Mouse (Mus musculus): ENCODE results near the gene Zbtb5.
"Not testable (repeated sequence)": the region's sequence is repeated elsewhere in the genome, so short reads cannot be mapped to it uniquely, and the experiment has no call there.

The Zbtb5 gene

DNA sequence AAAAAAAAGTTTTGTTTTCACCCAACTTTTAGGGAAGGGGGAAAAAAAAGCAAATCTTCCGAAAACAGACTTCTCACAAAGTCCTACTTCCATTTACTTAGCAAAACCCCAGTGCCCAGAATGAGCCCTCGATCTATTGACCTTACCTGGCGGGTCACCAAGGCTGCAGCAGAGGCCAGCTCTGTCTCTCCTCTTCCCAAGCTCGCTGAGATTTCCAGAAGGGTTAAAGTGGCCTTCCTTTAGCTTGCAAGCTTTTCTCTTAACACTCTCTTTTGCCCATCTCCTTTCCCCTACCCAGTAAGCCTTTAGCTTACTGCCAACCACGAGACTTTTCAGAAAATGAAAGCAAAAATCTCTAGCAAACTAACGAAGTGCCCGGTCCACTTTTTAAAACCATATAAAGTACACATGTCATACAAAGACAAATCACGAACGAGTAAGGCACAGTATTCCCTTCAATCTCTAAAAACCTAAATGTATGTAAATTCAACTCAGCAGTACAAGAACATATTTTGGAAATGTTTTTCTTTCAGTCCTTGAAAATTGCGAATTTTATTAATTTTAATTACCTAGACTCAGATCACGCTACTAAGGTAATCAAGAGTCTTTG, 1.3 kb downstream of the Zbtb5 start:
- DNase-seq = no peak

DNA sequence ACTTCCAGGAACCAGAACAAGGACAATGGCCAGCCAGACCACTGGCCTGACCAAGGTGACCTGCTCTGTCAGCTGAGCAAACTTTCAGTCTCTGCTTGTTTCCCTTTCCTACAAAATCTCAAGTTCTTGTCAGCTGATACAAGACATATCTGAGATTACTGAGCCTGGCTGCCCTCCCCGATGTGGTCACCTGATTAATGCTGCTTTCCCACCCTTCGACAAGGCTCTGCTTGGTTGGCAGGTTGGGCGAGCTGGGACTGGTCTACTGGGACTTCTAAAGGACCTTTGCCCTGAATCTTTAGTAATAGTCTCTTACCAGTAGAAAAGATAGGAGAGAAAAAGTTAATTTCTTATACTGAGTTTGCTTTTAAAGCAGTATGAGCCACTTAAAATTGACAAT, 6.8 kb downstream of the Zbtb5 start:
- DNase-seq = no peak

DNA sequence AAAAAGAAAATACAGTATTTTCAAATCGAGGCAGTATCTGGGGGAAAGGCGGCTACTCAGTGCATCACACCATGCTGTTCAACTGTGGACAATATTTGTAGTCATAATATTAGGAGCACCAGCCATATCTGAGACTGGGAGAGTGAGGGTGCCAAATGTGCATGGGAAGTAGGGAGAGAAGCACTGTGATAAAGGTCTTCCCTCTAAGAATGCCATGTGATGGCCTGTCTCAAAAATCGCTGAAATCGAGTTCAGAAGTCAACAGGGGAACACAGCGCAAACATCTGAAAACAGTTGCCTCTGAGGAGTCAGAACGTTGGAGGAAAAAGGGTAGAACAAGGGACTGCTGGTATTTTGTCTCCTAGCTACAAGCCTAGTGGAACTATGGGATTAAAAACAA, 12.2 kb downstream of the Zbtb5 start:
- DNase-seq = no peak

DNA sequence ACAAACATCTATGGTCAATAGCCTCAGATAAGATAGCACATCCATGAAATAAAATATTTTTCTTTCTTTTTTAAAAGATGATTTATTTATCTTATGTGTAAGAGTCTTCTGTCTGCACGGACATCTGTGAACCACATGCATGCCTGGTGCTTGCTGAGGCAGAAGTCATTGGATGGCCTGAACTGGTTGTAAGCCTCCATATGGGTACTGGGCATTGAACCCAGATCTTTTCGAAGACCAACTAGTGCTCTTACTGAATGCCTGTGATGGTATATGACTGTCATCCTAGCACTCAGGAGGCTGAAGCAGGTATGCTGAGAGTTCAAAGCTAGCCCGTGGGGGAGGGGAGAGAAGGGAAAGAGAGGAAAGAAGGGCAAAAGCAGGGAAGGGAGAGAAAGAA, 14.1 kb downstream of the Zbtb5 start:
- DNase-seq = no peak

DNA sequence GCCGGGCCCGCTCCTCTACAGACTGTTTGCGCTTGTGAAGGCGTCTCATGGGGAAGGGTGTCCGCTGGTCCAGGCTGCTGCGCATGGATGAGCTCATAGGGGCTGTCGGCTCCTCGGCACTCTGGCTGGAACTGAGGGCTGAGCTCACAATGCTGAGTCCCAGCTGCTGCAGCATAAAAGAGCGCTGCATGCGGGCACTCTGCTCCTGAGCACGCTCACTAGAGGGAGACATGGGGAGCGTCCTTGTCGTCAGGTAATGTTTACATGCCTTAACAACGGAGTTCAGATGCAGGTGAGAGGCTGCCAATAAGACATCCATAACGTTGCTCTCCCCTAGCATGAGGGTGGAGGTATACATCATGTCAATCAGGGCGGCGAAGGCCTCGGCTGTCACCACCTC, 17.4 kb downstream of the Zbtb5 start:
- no peak for DNase-seq

DNA sequence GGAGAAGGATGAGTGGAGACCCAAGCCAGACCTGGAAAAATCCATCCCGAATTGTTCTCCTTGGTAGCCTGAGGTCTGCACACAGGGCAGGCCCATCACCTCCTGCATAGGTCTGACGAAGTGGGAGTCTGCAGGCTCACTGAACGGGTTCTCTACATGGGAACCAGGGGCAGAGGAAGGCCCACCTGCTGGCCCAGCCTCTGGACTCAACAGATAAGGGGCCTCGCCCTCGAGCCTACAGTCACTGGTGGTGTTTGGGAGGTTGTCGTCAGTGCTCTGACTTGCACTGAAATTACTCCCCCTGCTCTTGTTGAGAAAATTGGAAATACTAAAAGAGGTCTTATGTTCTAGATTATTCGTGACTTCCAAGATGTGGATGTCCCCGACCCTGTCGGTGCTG, 18.4 kb downstream of the Zbtb5 start:
- no peak for DNase-seq

GRCm38 (mm10) chr4:44993179-44993578, 19.0 kb downstream of the Zbtb5 start:
- DNase-seq = not testable (repeated sequence)

GRCm38 (mm10) chr4:44992330-44992729, 19.9 kb downstream of the Zbtb5 start:
- not testable (repeated sequence) for DNase-seq

DNA sequence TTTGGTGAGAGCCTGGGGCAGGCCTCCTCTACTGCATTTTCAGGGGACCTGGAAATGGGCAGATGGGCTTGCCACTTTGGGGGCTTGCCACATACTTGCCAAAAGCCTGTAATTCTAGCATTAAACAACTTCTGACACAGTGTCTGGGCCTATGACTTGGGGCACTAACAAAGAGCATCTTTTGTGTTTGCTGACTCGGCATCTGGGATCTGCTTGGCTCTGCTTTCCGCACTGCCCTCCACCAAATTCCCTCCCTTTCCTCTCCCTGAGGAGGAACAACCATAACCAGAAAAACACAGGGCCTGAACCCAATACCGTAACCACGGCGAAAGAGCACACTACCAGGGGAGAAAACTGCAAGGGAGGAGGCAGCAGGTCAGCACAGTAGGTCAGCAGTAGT, 21.7 kb downstream of the Zbtb5 start:
- DNase-seq = no peak

DNA sequence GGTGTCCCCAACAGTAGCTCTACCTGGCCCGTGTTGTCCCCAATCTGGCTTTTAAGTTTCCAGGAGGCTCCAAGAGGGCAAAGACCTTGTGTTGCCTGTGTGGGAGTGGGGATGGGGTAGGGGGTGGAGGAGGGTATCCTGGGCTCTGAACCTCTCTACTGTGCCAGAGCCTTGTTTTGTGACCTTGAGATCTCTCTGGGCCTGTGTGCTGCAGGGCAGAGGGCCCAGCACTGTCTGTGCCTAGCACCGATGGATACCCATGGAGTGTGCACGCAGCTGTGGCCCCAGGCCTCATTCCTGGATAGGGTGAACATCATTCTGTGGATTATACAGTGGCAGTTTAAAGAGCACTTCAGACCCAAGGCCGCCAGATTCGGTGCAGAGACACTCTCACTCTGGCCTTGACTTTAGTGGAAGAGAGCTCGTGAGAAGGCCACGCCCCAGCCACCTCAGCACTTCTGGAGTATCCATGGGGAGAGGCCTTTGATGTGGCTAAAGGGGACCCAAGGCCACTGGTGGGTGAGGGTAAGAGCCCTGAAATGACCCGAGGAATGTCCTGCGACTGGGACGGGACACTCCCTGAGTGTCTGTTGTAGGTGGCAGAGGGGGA, 29.0 kb downstream of the Zbtb5 start:
- no peak for DNase-seq

- DNase-seq = no peak
Measured at GRCm38 (mm10) chr4:44982440-44983130, 29.6 kb downstream of the Zbtb5 start.

DNA sequence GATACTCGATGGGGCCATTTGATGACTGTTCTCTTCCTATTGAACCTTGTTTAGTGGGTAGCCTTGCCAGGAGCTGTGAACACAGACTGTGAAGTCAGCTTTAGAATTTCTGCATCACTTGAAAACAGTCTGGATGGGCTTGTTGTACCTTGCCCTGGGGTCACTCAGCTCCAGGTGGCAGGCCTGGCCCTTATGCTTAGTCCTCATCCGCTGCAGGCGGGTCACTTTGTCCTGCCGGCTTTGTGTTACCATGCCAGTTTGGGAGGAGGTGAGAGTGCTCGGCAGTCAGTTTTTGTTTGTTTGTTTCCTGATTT, 30.3 kb downstream of the Zbtb5 start:
- DNase-seq = no peak

- peak; percentile 81 to 82 for DNase-seq
Measured at GRCm38 (mm10) chr4:44981280-44981973, 30.8 kb downstream of the Zbtb5 start, which contains the start of gene Grhpr. TSS of gene Grhpr (plus strand) at chr4:44981395.

- no peak for DNase-seq
Measured at GRCm38 (mm10) chr4:44979794-44980338, 32.3 kb downstream of the Zbtb5 start.

GRCm38 (mm10) chr4:44978175-44978574, 34.0 kb downstream of the Zbtb5 start:
- no peak for DNase-seq

DNA sequence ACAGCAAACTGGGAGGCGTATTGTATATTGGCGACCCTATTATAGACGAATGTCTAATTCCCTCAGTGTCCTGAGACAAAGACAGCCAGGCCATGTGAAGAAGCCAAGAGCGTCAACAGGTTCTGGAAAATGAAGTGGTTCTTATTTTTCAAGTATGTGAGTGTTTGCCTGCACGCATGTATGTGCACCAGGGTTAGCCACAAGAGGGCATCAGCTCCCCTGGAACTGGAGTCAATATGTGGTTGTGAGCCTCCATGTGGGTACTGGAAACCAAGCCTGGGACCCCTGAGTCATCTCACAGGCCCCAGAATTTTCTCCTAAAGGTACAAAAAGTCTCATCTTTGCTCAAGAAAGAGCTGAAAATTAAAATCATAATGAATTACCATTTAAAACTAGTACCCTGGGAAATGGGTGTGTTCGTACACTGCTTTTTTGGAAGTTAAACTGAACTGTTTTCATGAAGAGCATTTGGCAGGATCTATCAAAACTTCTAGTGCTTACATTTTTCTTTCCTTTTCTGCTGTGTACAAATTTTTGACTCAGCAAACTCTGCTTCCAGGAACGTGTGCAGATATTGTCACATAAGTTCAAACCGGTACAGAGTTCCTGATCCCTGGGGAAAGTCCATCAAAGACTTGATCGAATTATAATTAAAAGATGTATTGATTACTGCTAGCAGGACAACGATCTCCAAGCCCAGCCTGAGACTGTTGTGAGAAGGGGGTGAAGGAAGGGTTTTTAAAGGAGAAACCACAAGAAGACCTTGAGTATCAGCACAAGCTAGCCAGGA, 35.1 kb downstream of the Zbtb5 start:
- no peak for DNase-seq

- no peak for DNase-seq
Measured at GRCm38 (mm10) chr4:44976026-44976615, 36.1 kb downstream of the Zbtb5 start.

DNA sequence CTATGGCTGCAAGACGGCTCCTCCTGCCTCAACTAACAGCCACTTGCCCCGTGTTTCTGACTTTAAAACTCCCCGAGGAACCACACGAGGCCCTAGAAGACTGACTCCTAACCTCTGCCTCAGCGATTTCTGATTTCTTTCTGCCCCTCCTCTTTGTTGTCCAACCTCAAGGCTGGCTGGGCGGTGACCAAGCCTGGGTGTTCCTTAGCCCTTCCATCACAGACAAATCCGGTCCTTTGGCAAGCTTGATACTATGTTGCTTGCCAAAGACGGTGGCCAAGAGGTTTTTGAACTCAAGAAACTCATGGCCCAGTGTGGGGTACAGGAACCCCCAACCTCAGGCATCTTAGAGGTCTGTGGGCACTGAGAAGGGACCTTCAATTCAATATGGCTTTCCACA, 37.9 kb downstream of the Zbtb5 start:
- DNase-seq = no peak

DNA sequence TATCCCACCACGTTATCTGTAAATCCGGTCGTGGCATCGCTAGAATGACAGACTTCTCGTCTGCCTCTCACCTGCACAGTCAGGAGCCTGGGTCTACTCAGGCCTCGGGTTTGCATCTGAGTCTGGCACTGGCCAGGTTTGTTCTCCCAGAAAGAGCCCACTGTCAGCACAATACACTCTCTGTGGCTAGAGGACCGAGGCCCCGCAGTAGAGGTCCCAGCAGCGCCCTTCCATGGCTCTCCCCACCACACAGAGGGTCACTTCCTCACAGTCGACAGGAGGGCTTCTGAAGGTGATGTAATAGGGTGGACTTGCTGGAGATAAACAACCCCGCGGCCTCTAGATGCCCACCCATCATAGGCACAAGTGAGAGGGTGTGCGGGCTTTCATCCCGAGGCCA, 38.3 kb downstream of the Zbtb5 start:
- no peak for DNase-seq

GRCm38 (mm10) chr4:44973450-44973849, 38.8 kb downstream of the Zbtb5 start:
- peak; percentile 89 to 93 for DNase-seq

DNA sequence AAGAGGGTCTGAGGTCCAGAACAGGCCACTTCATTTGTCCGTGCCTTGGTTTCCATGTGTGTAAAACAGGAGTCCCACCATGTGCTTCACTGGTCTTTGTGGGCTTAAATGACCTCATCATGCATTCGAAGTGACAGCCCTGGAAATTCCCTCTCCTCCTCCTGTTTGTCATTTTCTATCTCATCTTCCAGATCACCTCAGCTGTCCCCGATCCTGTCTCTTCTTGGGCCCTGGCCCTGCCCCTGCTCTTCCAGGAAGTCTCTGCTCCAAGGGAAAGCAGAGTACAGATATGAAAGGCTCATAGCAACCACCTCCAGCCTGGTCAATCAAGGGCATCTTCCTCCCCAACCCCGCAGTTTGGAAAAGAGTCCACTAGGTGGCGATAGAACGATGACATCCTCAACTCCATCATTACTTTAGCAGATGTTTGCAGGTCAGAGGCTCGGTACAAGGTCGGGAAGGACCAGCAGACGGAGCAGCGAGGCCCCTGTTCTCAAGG, 41.6 kb downstream of the Zbtb5 start:
- peak; percentile 22 to 35 for DNase-seq

DNA sequence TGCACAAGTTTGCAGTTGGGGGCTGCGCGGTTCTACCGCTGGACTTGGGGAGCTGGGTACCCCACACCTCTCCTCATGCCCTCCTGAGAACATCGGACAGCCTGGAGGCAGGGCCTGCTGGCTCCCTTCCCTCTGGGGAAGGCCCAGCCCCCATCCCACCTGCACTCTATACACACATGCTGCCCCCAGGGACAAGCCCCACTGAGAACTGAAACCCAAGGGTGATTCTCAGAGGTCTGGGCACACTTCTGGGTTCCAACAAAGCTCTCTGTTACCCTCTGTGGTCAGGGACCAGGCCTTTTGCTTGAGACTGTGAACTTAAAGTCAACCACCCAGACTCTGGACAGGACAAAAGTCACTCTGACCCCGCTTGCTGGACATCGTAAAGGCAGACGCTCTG, 42.2 kb downstream of the Zbtb5 start:
- DNase-seq = no peak
